Mouse (Mus musculus): ENCODE data around the gene Odf4. TPM values are rescaled to one million over a fixed set of nuclear protein-coding genes. Genes with fewer than 3 reads are reported as not detected.

Gene Odf4
- polyA plus RNA-seq, 1 experiment from 2014 or later: 0.56 TPM

- no peaks in the 10 kb centered on the region for H3K9me3 ChIP-seq (ENCODE audit: control insufficient read depth, low read length)
- H3K9ac ChIP-seq: peak overlapping the region; percentile 98
- peak overlapping the region; percentile 91 for H3K27ac ChIP-seq
- peaks cover 43% of the 10 kb centered on the region for H3K36me3 ChIP-seq (replicated peaks; ENCODE audit: control insufficient read depth, insufficient read depth)
- peaks cover 5% of the 10 kb centered on the region for H3K4me1 ChIP-seq (replicated peaks; ENCODE audit: control insufficient read depth, insufficient read depth, low read length)
- peak; percentile 33 for DNase-seq (ENCODE audit: low spot score)
- WGBS: 0% methylated on average over 9 of the region's 10 CpGs
- peak overlapping the region; percentile 79 for H3K4me2 ChIP-seq (replicated peaks)
- peak overlapping the region; percentile 98 for H3K4me3 ChIP-seq (replicated peaks; ENCODE audit: low read length)
- no peaks in the 10 kb centered on the region for H3K27me3 ChIP-seq (ENCODE audit: control insufficient read depth, insufficient read depth, low read length)
- ATAC-seq (ENCODE audit: low FRiP score): no peak
These were observed 24.9 kb downstream of the Odf4 start for GRCm38 (mm10) chr11:68902047-68902364.

- Histone ChIP-seq H3K9ac (peak within 1 kb of the TSS; percentile 98), H3K4me2 (replicated peaks) (peak within 1 kb of the TSS; percentile 79), H3K27me3 (ENCODE audit: control insufficient read depth, insufficient read depth, low read length) (no peaks in the 10 kb centered on the region), H3K4me1 (replicated peaks; ENCODE audit: control insufficient read depth, insufficient read depth, low read length) (peaks cover 5% of the 10 kb centered on the region), H3K27ac (peak within 1 kb of the TSS; percentile 91), H3K9me3 (ENCODE audit: control insufficient read depth, low read length) (no peaks in the 10 kb centered on the region), H3K4me3 (replicated peaks; ENCODE audit: low read length) (peak within 1 kb of the TSS; percentile 98), H3K36me3 (replicated peaks; ENCODE audit: control insufficient read depth, insufficient read depth) (peaks cover 39% of the 10 kb centered on the region)
- under 1% methylated on average over 52 of the region's 52 CpGs for WGBS
- DNase-seq (ENCODE audit: low spot score) (peak; percentile 98), ATAC-seq (ENCODE audit: low FRiP score) (peak; percentile 92)
These were observed 25.4 kb downstream of the Odf4 start, which contains the start of gene Rpl26 for GRCm38 (mm10) chr11:68901351-68902046. Gene Rpl26, plus strand, starts transcription at chr11:68901583.

- H3K27ac ChIP-seq: no peak overlapping the region
- WGBS: 30% methylated on average over 31 of the region's 31 CpGs
- DNase-seq (ENCODE audit: low spot score): no peak
- H3K9me3 ChIP-seq (ENCODE audit: control insufficient read depth, low read length): no peaks in the 10 kb centered on the region
- ATAC-seq (ENCODE audit: low FRiP score): no peak
- no peaks in the 10 kb centered on the region for H3K27me3 ChIP-seq (ENCODE audit: control insufficient read depth, insufficient read depth, low read length)
- peaks cover 31% of the 10 kb centered on the region for H3K36me3 ChIP-seq (replicated peaks; ENCODE audit: control insufficient read depth, insufficient read depth)
- peaks cover 5% of the 10 kb centered on the region for H3K4me1 ChIP-seq (replicated peaks; ENCODE audit: control insufficient read depth, insufficient read depth, low read length)
- peak overlapping the region; percentile 56 for H3K4me2 ChIP-seq (replicated peaks)
- H3K4me3 ChIP-seq (replicated peaks; ENCODE audit: low read length): peak overlapping the region; percentile 98
- peak overlapping the region; percentile 46 for H3K9ac ChIP-seq
These were observed 26.1 kb downstream of the Odf4 start for GRCm38 (mm10) chr11:68900519-68901350.

- no peaks in the 10 kb centered on the region for H3K27me3 ChIP-seq (ENCODE audit: control insufficient read depth, insufficient read depth, low read length)
- no peak overlapping the region for H3K27ac ChIP-seq
- 91% methylated on average over 8 of the region's 8 CpGs for WGBS
- H3K4me1 ChIP-seq (replicated peaks; ENCODE audit: control insufficient read depth, insufficient read depth, low read length): peaks cover 5% of the 10 kb centered on the region
- no peak overlapping the region for H3K4me3 ChIP-seq (replicated peaks; ENCODE audit: low read length)
- no peak overlapping the region for H3K9ac ChIP-seq
- ATAC-seq (ENCODE audit: low FRiP score) (no peak), DNase-seq (ENCODE audit: low spot score) (no peak)
- no peak overlapping the region for H3K4me2 ChIP-seq (replicated peaks)
- H3K36me3 ChIP-seq (replicated peaks; ENCODE audit: control insufficient read depth, insufficient read depth): peaks cover 22% of the 10 kb centered on the region
- H3K9me3 ChIP-seq (ENCODE audit: control insufficient read depth, low read length): no peaks in the 10 kb centered on the region
These were observed 27.1 kb downstream of the Odf4 start for GRCm38 (mm10) chr11:68899815-68900214.

GRCm38 (mm10) chr11:68898790-68899189 lies 28.1 kb downstream of the Odf4 start:
- Histone ChIP-seq H3K4me2 (replicated peaks) (no peak overlapping the region), H3K4me1 (replicated peaks; ENCODE audit: control insufficient read depth, insufficient read depth, low read length) (peaks cover 5% of the 10 kb centered on the region), H3K36me3 (replicated peaks; ENCODE audit: control insufficient read depth, insufficient read depth) (peaks cover 12% of the 10 kb centered on the region), H3K27ac (no peak overlapping the region), H3K9ac (no peak overlapping the region), H3K4me3 (replicated peaks; ENCODE audit: low read length) (no peak overlapping the region), H3K27me3 (ENCODE audit: control insufficient read depth, insufficient read depth, low read length) (no peaks in the 10 kb centered on the region), H3K9me3 (ENCODE audit: control insufficient read depth, low read length) (no peaks in the 10 kb centered on the region)
- 95% methylated on average over 6 of the region's 6 CpGs for WGBS
- ATAC-seq (ENCODE audit: low FRiP score) (no peak), DNase-seq (ENCODE audit: low spot score) (no peak)

- ATAC-seq (ENCODE audit: low FRiP score) (no peak), DNase-seq (ENCODE audit: low spot score) (no peak)
- no peak overlapping the region for H3K27ac ChIP-seq
- no peak overlapping the region for H3K4me3 ChIP-seq (replicated peaks; ENCODE audit: low read length)
- no peak overlapping the region for H3K4me2 ChIP-seq (replicated peaks)
- H3K27me3 ChIP-seq (ENCODE audit: control insufficient read depth, insufficient read depth, low read length): no peaks in the 10 kb centered on the region
- peaks cover 3% of the 10 kb centered on the region for H3K36me3 ChIP-seq (replicated peaks; ENCODE audit: control insufficient read depth, insufficient read depth)
- 75% methylated on average over 6 of the region's 6 CpGs for WGBS
- H3K4me1 ChIP-seq (replicated peaks; ENCODE audit: control insufficient read depth, insufficient read depth, low read length): peaks cover 5% of the 10 kb centered on the region
- H3K9me3 ChIP-seq (ENCODE audit: control insufficient read depth, low read length): no peaks in the 10 kb centered on the region
- H3K9ac ChIP-seq: no peak overlapping the region
These were observed 29.0 kb downstream of the Odf4 start for GRCm38 (mm10) chr11:68897838-68898237.

GRCm38 (mm10) chr11:68897120-68897519 lies 29.8 kb downstream of the Odf4 start:
- H3K4me3 ChIP-seq (replicated peaks; ENCODE audit: low read length): no peak overlapping the region
- DNase-seq (ENCODE audit: low spot score) (no peak), ATAC-seq (ENCODE audit: low FRiP score) (no peak)
- no peaks in the 10 kb centered on the region for H3K36me3 ChIP-seq (replicated peaks; ENCODE audit: control insufficient read depth, insufficient read depth)
- no peaks in the 10 kb centered on the region for H3K27me3 ChIP-seq (ENCODE audit: control insufficient read depth, insufficient read depth, low read length)
- H3K4me1 ChIP-seq (replicated peaks; ENCODE audit: control insufficient read depth, insufficient read depth, low read length): no peaks in the 10 kb centered on the region
- H3K9ac ChIP-seq: no peak overlapping the region
- no peak overlapping the region for H3K27ac ChIP-seq
- WGBS: 43% methylated on average over 4 of the region's 4 CpGs
- no peaks in the 10 kb centered on the region for H3K9me3 ChIP-seq (ENCODE audit: control insufficient read depth, low read length)
- H3K4me2 ChIP-seq (replicated peaks): no peak overlapping the region

GRCm38 (mm10) chr11:68896247-68896646 lies 30.6 kb downstream of the Odf4 start:
- Histone ChIP-seq H3K4me3 (replicated peaks; ENCODE audit: low read length) (no peak overlapping the region), H3K27ac (no peak overlapping the region), H3K36me3 (replicated peaks; ENCODE audit: control insufficient read depth, insufficient read depth) (no peaks in the 10 kb centered on the region), H3K27me3 (ENCODE audit: control insufficient read depth, insufficient read depth, low read length) (no peaks in the 10 kb centered on the region), H3K9ac (no peak overlapping the region), H3K9me3 (ENCODE audit: control insufficient read depth, low read length) (no peaks in the 10 kb centered on the region), H3K4me1 (replicated peaks; ENCODE audit: control insufficient read depth, insufficient read depth, low read length) (no peaks in the 10 kb centered on the region), H3K4me2 (replicated peaks) (no peak overlapping the region)
- no peak for DNase-seq (ENCODE audit: low spot score)
- no peak for ATAC-seq (ENCODE audit: low FRiP score)
- 93% methylated on average over 5 of the region's 5 CpGs for WGBS

GRCm38 (mm10) chr11:68893911-68894464 lies 32.9 kb downstream of the Odf4 start:
- ATAC-seq (ENCODE audit: low FRiP score): no peak
- no peaks in the 10 kb centered on the region for H3K27me3 ChIP-seq (ENCODE audit: control insufficient read depth, insufficient read depth, low read length)
- WGBS: 77% methylated on average over 12 of the region's 12 CpGs

More at GRCm38 (mm10) chr11:68893911-68894464, 32.9 kb downstream of the Odf4 start:
- Histone ChIP-seq H3K36me3 (replicated peaks; ENCODE audit: control insufficient read depth, insufficient read depth) (no peaks in the 10 kb centered on the region), H3K4me1 (replicated peaks; ENCODE audit: control insufficient read depth, insufficient read depth, low read length) (no peaks in the 10 kb centered on the region), H3K9ac (no peak overlapping the region), H3K4me3 (replicated peaks; ENCODE audit: low read length) (no peak overlapping the region), H3K4me2 (replicated peaks) (no peak overlapping the region), H3K9me3 (ENCODE audit: control insufficient read depth, low read length) (no peaks in the 10 kb centered on the region), H3K27ac (no peak overlapping the region)
- no peak for DNase-seq (ENCODE audit: low spot score)

All from hindbrain, embryonic 14.5 days (tissue).